Mouse (Mus musculus): ENCODE data around the gene Gm21876.
"Not testable (repeated sequence)": the region's sequence is repeated elsewhere in the genome, so short reads cannot be mapped to it uniquely, and the experiment has no call there.

The Gm21876 gene

DNA sequence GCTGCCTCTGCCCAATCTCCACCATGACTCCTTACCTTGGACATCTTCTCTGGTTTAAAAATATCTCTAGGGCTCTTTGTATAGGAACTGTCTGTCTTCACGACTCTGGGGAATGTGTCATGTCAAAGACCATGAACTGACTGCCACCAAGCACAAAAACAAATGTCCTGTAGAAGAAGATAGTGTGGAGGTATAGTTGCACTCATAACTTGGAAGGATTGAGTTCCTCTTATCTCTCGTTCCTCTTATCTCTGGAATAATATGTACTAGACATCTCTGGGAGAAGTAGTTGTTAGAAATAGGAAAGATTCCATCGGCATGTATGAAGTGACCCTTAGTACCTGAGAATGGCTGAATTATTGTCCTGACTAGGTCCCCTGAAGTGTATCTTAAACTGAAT lies at the start of gene Gm21876:
Gm21876 (minus strand) TSS at position 101 of the 400 bp plus-strand sequence.
- no peak for DNase-seq (ENCODE audit: low spot score)

DNA sequence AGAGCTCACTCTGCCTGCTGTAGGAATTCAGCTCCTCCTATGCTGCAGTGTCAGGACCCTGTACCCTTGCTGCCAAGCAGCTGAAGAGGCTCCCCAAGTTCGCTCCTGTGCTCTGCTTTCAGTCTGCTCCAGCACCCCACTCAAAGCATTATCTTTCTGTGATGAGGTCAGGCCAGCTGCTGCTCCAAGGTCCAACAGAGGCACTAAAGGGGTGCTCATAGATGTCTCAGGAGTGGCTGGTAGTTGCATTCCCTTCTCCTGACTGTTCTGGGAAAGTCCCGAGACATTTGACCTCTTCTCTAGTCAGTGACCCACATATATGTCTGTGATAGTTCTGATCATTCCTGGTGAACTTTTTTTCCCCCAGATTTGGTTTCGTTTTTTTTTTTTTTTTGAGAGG lies 45.0 kb upstream of the Gm21876 start:
- DNase-seq (ENCODE audit: low spot score), result no peak

DNA sequence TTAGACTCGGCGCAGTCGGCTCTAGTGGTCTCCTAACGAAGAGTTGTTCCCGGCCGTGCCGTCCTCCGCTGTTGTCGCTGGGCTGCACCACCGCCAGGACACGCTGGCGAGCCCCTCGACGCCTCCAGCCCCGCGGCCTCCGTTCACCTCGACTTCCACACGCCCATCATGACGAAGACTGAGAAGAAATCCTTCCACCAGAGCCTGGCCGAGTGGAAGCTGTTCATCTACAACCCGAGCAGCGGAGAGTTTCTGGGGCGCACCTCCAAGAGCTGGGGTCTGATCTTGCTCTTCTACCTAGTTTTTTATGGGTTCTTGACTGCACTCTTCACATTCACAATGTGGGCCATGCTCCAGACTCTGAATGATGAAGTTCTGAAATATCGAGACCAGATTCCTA lies 28.8 kb downstream of the Gm21876 start:
- DNase-seq (ENCODE audit: low spot score), result not testable (repeated sequence)

Data from spleen, adult 12 weeks (tissue).